Mouse (Mus musculus) gastrocnemius, adult 2 months (tissue): ENCODE measurements at regions not wholly inside any gene's neighbourhood (a gene's known extent, or its start where the extent isn't known, plus 50 kb on each side); places are given as distances from the start of the nearest gene placed in this dataset.

Experiments
- DNase-seq: peaks from one replicate; pipeline ENCODE4 v3.0.0; 2022
- H3K27ac ChIP-seq: fragments of 200-600 bp; 2 replicates; pipeline ENCODE4 v1.8.1; 2022; ENCODE audit warnings: mild to moderate bottlenecking
- H3K4me3 ChIP-seq: fragments of 200-600 bp; 2 replicates; pipeline ENCODE4 v1.8.1; 2022; ENCODE audit warnings: mild to moderate bottlenecking, moderate library complexity
- CTCF ChIP-seq: fragments of 200-600 bp; IDR thresholded peaks from 2 replicates; pipeline ENCODE4 v1.8.1; 2022; ENCODE audit warnings: antibody characterized with exemption, mild to moderate bottlenecking, moderate library complexity
- intact Hi-C: fragments of 180-260 bp; cut with DNase I; formaldehyde crosslinking; loops from one replicate; pipeline ENCODE4 v1.15.1; 2025

DNA sequence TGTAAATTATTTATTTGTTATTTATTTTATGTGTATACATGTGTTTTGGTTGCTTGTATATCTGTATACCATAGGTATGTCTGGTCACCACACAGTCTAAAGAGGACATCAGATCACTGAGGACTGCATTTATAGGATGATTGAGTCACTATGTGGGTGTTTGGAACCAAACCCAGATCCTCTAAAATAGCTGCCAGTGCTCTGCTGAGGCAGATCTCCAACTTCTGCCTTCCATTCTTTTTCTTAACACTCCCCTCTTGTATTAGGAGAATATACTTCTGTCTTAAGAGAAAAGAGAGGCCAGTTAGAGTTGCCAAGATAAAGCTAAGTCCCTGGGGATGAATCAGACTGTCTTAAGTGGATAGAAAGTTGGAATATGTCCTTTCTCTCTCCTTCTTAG, 424.2 kb downstream of the Cntn6 start:
- TF ChIP-seq CTCF = no peak
- no peak overlapping the region for H3K27ac ChIP-seq
- no peak for DNase-seq
- no peak overlapping the region for H3K4me3 ChIP-seq
- intact Hi-C loops = no loop called here

DNA sequence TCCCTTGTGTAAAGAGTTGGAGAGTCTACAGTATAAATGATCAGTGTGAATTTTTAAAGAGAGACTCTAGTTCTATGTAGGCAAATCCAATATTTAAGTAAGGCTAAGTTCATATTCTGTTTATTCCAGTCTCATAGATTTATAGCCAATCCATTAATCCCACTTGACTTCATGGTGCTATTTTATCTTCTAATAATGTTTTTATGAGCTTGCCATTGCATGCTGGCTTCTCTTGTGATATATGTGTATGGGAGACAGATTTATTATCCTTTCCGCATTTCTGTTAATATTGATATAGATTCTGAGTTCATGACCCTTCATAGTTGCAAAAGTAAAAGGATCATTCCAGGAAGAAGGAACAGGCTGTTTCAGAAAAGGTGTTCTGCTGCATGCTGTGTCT, 430.0 kb downstream of the Cntn6 start:
- DNase-seq = no peak
- TF ChIP-seq CTCF = no peak

GRCm38 (mm10) chr6:104926088-104926487, 433.5 kb downstream of the Cntn6 start:
- no peak overlapping the region for H3K27ac ChIP-seq
- H3K4me3 ChIP-seq = no peak overlapping the region
- no peak for DNase-seq
- no peak for TF ChIP-seq CTCF
- intact Hi-C loops = no loop called here

More for the DNA sequence above, 430.0 kb downstream of the Cntn6 start:
- intact Hi-C loops = no loop called here
- no peak overlapping the region for H3K27ac ChIP-seq
- no peak overlapping the region for H3K4me3 ChIP-seq

DNA sequence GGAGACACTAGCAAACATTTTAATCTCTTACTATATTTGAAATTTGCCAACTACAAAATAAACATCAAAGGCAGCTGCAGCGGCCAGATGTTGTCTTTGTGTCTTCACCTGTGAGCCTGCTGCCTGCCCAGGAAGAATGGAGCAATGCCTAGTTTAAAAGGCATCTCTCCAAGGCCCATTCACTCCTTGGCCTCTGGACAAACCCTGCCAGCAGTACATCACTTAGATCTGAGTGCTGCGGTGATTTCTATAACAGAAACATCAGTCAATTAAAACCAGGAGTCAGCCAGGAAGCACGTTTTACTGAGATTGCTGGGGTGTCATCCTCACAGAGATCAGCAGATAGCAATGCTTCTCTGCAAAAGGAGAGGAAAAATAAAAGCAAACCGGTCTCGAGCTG, 437.7 kb downstream of the Cntn6 start:
- DNase-seq = no peak
- no peak for TF ChIP-seq CTCF
- Histone ChIP-seq H3K4me3 (no peak overlapping the region), H3K27ac (no peak overlapping the region)
- intact Hi-C loops = no loop called here

GRCm38 (mm10) chr6:104932153-104932552, 439.6 kb downstream of the Cntn6 start:
- intact Hi-C loops = no loop called here
- no peak for DNase-seq

DNA sequence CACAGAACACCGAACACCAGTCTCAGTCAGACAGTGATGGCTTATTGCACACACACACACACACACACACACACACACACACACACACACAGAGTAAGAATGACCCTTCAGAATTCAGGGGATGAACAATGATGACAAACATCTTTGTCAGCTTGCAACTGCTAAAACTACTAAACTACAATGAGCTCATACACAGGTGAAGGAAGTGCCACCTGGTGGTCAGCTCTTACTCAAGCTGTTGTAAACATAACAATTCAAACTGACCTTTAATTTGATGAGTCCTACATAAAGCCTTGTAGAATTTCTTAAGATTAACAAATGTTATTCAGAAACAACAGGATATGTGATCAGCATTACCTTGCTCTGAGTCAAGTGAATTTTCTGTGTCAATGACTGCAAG, 446.5 kb downstream of the Cntn6 start:
- Histone ChIP-seq H3K4me3 (no peak overlapping the region), H3K27ac (no peak overlapping the region)
- intact Hi-C loops = no loop called here
- TF ChIP-seq CTCF = no peak
- no peak for DNase-seq

More at GRCm38 (mm10) chr6:104932153-104932552, 439.6 kb downstream of the Cntn6 start:
- Histone ChIP-seq H3K4me3 (no peak overlapping the region), H3K27ac (no peak overlapping the region)
- TF ChIP-seq CTCF = no peak

GRCm38 (mm10) chr6:104974517-104974916, 481.9 kb downstream of the Cntn6 start:
- DNase-seq = no peak
- intact Hi-C loops = no loop called here
- TF ChIP-seq CTCF = no peak
- H3K4me3 ChIP-seq = no peak overlapping the region
- H3K27ac ChIP-seq = no peak overlapping the region

- Histone ChIP-seq H3K4me3 (no peak overlapping the region), H3K27ac (no peak overlapping the region)
- DNase-seq = no peak
- TF ChIP-seq CTCF = no peak
- intact Hi-C loops = no loop called here
Measured at GRCm38 (mm10) chr6:104984144-104984543, 491.6 kb downstream of the Cntn6 start.

DNA sequence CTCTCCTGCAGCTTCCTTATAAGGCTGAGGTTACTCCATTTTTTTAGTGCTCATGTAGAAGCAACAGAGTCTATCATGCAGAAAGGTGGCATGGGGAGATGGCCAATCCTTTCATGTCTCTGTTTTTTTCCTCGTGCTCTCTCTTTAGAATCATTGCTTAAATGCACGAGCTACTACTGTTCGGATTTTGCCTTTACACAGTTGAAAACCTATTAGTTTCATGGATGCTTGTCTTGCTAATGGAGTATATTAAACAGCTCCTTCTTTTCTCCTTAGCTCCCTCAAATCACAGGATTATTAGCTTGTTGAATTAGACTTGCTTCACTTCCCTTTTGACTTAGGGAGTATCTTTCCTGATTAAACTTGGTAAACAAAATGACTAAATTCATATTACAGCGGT, 497.3 kb downstream of the Cntn6 start:
- DNase-seq = no peak
- no peak overlapping the region for H3K27ac ChIP-seq
- intact Hi-C loops = no loop called here

DNA sequence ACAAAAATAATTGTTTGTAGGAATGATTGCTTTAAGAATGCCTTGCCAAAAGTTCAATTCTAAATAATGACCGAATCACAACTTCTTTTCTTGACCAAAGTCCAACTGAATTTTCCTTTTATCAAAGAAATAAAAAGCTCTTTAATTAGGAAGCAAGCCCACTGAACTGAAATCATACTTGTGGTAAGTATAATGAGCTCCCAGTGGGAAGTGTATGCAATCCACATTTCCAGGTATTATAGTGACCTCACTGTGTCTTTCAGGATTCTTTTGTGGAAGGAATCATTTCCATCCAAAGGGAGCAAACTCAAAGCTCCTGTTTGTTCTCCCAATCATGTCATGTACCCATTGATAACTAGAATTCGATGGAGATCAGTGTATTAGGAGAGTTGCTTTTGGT, 497.8 kb downstream of the Cntn6 start:
- H3K4me3 ChIP-seq = no peak overlapping the region
- no peak overlapping the region for H3K27ac ChIP-seq
- intact Hi-C loops = no loop called here
- TF ChIP-seq CTCF = no peak
- no peak for DNase-seq

More for the DNA sequence above, 497.3 kb downstream of the Cntn6 start:
- H3K4me3 ChIP-seq = no peak overlapping the region
- TF ChIP-seq CTCF = no peak

DNA sequence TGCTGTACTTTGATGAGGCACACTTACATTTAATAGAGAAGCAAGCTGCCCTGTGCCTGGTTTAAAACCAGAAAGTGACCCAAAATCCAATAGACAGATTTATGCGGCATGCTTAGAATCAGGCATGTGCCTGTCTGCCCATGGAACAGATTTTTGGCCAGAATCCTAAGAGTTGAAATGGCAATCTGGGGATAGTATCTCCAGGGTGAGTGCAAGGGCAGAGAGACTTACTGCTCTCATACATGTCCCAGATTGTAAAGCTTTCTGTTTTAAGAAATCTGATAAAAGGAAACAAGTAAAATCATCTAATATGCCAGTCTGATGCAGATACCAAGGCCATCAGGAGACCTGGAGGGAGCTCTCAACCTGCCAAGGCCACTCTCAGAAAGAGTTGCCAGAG, 507.0 kb downstream of the Cntn6 start:
- intact Hi-C loops = no loop called here
- Histone ChIP-seq H3K4me3 (no peak overlapping the region), H3K27ac (no peak overlapping the region)
- no peak for DNase-seq
- TF ChIP-seq CTCF = no peak

GRCm38 (mm10) chr6:105020672-105021071, 528.1 kb downstream of the Cntn6 start:
- Histone ChIP-seq H3K27ac (no peak overlapping the region), H3K4me3 (no peak overlapping the region)
- no peak for DNase-seq
- intact Hi-C loops = no loop called here
- TF ChIP-seq CTCF = no peak

GRCm38 (mm10) chr6:105021174-105021573, 528.6 kb downstream of the Cntn6 start:
- no peak overlapping the region for H3K4me3 ChIP-seq
- no peak overlapping the region for H3K27ac ChIP-seq
- TF ChIP-seq CTCF = no peak
- intact Hi-C loops = no loop called here
- no peak for DNase-seq

DNA sequence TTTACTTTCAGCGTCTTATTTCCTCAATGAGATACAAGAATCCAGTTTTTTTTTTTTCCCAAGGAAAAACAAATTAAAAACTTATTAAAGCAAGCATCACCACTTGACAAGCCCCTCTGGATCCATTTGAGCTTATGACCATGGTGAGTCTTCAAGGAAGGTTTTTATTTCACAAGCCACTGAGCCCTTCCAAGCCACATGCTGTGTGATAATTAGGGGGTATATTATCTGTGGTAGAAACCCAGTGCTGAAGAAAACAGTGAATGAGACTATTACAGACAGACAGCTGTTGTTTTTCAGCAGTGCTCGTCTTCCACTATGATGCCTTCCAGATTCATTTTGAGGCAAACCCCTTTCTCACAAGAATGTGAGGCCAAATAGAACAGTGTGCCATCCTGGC, 573.6 kb downstream of the Cntn6 start:
- DNase-seq = no peak
- intact Hi-C loops = no loop called here
- no peak overlapping the region for H3K4me3 ChIP-seq
- TF ChIP-seq CTCF = no peak
- no peak overlapping the region for H3K27ac ChIP-seq

DNA sequence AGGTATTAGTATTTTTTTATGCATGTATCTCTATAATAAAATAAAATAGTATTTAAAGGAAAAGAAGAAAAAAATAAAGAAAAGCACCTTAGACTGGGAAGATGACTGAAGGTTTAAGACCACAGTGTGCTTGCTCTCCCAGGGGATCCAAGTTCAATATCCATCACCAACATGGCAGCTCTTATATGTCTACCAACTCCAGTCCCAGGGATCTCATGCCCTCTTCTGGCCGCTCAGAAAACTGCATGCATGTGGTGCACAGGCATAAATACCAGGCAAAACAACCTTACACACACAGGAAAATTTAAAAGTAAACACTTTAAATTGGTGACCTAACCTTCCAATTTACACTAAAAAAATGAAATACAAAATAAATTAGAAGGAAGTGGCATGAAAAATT, 586.6 kb upstream of the Cntn4 start:
- Histone ChIP-seq H3K27ac (no peak overlapping the region), H3K4me3 (no peak overlapping the region)
- peak; percentile 7 for DNase-seq
- TF ChIP-seq CTCF = peak; percentile 7; the same call in 1 of the 2 replicates
- intact Hi-C loops = no loop called here
